Mouse (Mus musculus) myocyte (in vitro differentiated cells): Measurements from ENCODE around the gene Lmo7.

Experiments used
- MAX ChIP-seq: IDR thresholded peaks from one replicate; pipeline ENCODE4 v1.6.1; 2011; ENCODE audit warnings: low read depth, mild to moderate bottlenecking, control low read depth
- MYOG ChIP-seq, 3 experiments: IDR thresholded peaks; one replicate each; pipeline ENCODE4 v1.6.1; 2011; ENCODE audit warnings: control low read depth in 2 of 3, low read depth in 2 of 3, mild to moderate bottlenecking in 2 of 3; ENCODE audit not compliant: insufficient read length in 2 of 3, control insufficient read depth in 1 of 3, insufficient read depth in 1 of 3
- POLR2A ChIP-seq: IDR thresholded peaks from one replicate; pipeline ENCODE4 v1.6.1; 2011; ENCODE audit warnings: low read depth, mild to moderate bottlenecking, control low read depth, moderate library complexity; ENCODE audit not compliant: insufficient read length
- USF1 ChIP-seq: IDR thresholded peaks from one replicate; pipeline ENCODE4 v1.6.1; 2011; ENCODE audit warnings: low read depth, mild to moderate bottlenecking, control low read depth, moderate library complexity

- TF ChIP-seq POLR2A (no peak), MYOG (IDR thresholded peaks at IDR 0.05; ENCODE audit: control insufficient read depth in 1 of 3, insufficient read depth in 1 of 3, insufficient read length in 2 of 3, low read depth in 2 of 3) (no peak), MAX (no peak), USF1 (no peak)
These were observed 198.0 kb downstream of the Lmo7 start for GRCm38 (mm10) chr14:101927646-101928244.
